Mouse (Mus musculus): Measurements from ENCODE around the gene Alg3.

GRCm38 (mm10) chr16:20653315-20653714 lies 41.8 kb upstream of the Alg3 start:
- no peak for TF ChIP-seq MYOD1 (IDR thresholded peaks at IDR 0.05; ENCODE audit: control insufficient read depth in 1 of 3, insufficient read length in 2 of 3, low read depth in 2 of 3)
- TF ChIP-seq POLR2A (IDR thresholded peaks at IDR 0.05; ENCODE audit: insufficient read length, low read depth) = no peak
- TF ChIP-seq USF1 (IDR thresholded peaks at IDR 0.05; ENCODE audit: low read depth) = no peak
- TF ChIP-seq CEBPB (IDR thresholded peaks at IDR 0.05; ENCODE audit: insufficient read depth, poor library complexity, severe bottlenecking) = no peak
- no peak for TF ChIP-seq POLR2AphosphoS2 (IDR thresholded peaks at IDR 0.05; ENCODE audit: insufficient read length, low read depth)
- TF ChIP-seq TCF3 (IDR thresholded peaks at IDR 0.05; ENCODE audit: insufficient read length, low read depth) = no peak
- TF ChIP-seq E2F4 (IDR thresholded peaks at IDR 0.05; ENCODE audit: insufficient read depth) = no peak
